7 mouse cellular contexts compared by ENCODE assay signal in genomic region chr16:4541501-4542198, GRCm38 (mm10). TPM values are rescaled to one million over a fixed set of nuclear protein-coding genes. Genes with fewer than 3 reads are reported as not detected.
DNase-seq lines count a peak whose midpoint lies in the region; ATAC-seq and TF ChIP-seq lines count a peak whose summit lies in the region.

Gene Srl (minus strand): TSS chr16:4541816.

- TF ChIP-seq POLR2A in small intestine, adult 2 months (IDR thresholded peaks at IDR 0.05; ENCODE audit: low read depth, low read length) = peak; percentile 32; the same call in 1 of the 2 replicates

- no peaks in the 10 kb centered on the region for H3K27me3 ChIP-seq in embryonic facial prominence, embryonic 10.5 days (replicated peaks; ENCODE audit: low read depth, poor library complexity, severe bottlenecking)
- no peaks in the 10 kb centered on the region for H3K27me3 ChIP-seq in intestine, postnatal 0 days (replicated peaks; ENCODE audit: control insufficient read depth, insufficient read depth, low read length)
- H3K27me3 ChIP-seq in midbrain, embryonic 12.5 days = no peaks in the 10 kb centered on the region
- no peaks in the 10 kb centered on the region for H3K27me3 ChIP-seq in small intestine, adult 2 months (ENCODE audit: control insufficient read depth, insufficient read depth, low read length)

- peak within 1 kb of the TSS; percentile 62 for H3K4me3 ChIP-seq in embryonic facial prominence, embryonic 10.5 days
- peak within 1 kb of the TSS; percentile 32 for H3K4me3 ChIP-seq in intestine, postnatal 0 days (ENCODE audit: low read depth, low read length)
- peak within 1 kb of the TSS; percentile 52 for H3K4me3 ChIP-seq in midbrain, embryonic 12.5 days
- peak within 1 kb of the TSS; percentile 61 for H3K4me3 ChIP-seq in small intestine, adult 2 months (ENCODE audit: low read depth, low read length)

- no peak within 1 kb of the TSS for H3K9ac ChIP-seq in intestine, postnatal 0 days (ENCODE audit: low read depth, low read length)
- peak within 1 kb of the TSS; percentile 29 for H3K9ac ChIP-seq in midbrain, embryonic 12.5 days (replicated peaks)

- H3K9me3 ChIP-seq in embryonic facial prominence, embryonic 10.5 days = 0 out of 2 replicates have a peak, but pooled peaks cover 4% of the 10 kb centered on the region
- H3K9me3 ChIP-seq in intestine, postnatal 0 days (ENCODE audit: control insufficient read depth) = no peaks in the 10 kb centered on the region
- no peaks in the 10 kb centered on the region for H3K9me3 ChIP-seq in midbrain, embryonic 12.5 days

- TF ChIP-seq CTCF in intestine, postnatal 0 days (IDR thresholded peaks at IDR 0.05; ENCODE audit: low read depth) = peak; percentile 95
- TF ChIP-seq CTCF in small intestine, adult 2 months (IDR thresholded peaks at IDR 0.05; ENCODE audit: extremely low read depth, insufficient read length, insufficient replicate concordance, low read depth, low read length) = peak; percentile 86; the same call in 1 of the 2 replicates

- DNase-seq in adrenal gland, postnatal 10 days = peak; percentile 100
- DNase-seq in embryonic facial prominence, embryonic 10.5 days (ENCODE audit: low spot score) = peak; percentile 99
- DNase-seq in gonadal fat pad, adult 2 months (ENCODE audit: low read depth) = peak; percentile 98
- DNase-seq in left cerebral cortex, postnatal 4 days = peak; percentile 100

- ATAC-seq in intestine, postnatal 0 days = peak; percentile 96
- ATAC-seq in midbrain, embryonic 12.5 days (ENCODE audit: low FRiP score, low read depth) = peak; percentile 98

- H3K27ac ChIP-seq in embryonic facial prominence, embryonic 10.5 days (replicated peaks) = peak within 1 kb of the TSS; percentile 80
- H3K27ac ChIP-seq in intestine, postnatal 0 days (ENCODE audit: low read depth, low read length) = no peak within 1 kb of the TSS
- H3K27ac ChIP-seq in midbrain, embryonic 12.5 days (replicated peaks) = peak within 1 kb of the TSS; percentile 49; the same call in 1 of the 2 replicates
- H3K27ac ChIP-seq in small intestine, adult 2 months (ENCODE audit: insufficient read depth, low read depth, low read length) = no peak within 1 kb of the TSS

- H3K4me1 ChIP-seq in embryonic facial prominence, embryonic 10.5 days = peaks cover 10% of the 10 kb centered on the region; the same call in 1 of the 2 replicates
- H3K4me1 ChIP-seq in intestine, postnatal 0 days (replicated peaks; ENCODE audit: control insufficient read depth, insufficient read depth, low read length) = 0 out of 2 replicates have a peak, but pooled peaks cover 3% of the 10 kb centered on the region
- peaks cover 9% of the 10 kb centered on the region for H3K4me1 ChIP-seq in midbrain, embryonic 12.5 days
- peaks cover 3% of the 10 kb centered on the region; the same call in 1 of the 2 replicates for H3K4me1 ChIP-seq in small intestine, adult 2 months (ENCODE audit: control insufficient read depth, insufficient read depth, insufficient read length, low read length)

- intact Hi-C loops in left cerebral cortex, postnatal 4 days (cut with DNase I) = loop anchor here (5.0 kb wide), 3 partner anchors 49 to 239 kb away; no protein-coding TSS in a partner anchor

- H3K4me2 ChIP-seq in intestine, postnatal 0 days (replicated peaks; ENCODE audit: low read depth) = peak within 1 kb of the TSS; percentile 58
- H3K4me2 ChIP-seq in midbrain, embryonic 12.5 days (replicated peaks) = peak within 1 kb of the TSS; percentile 50

- H3K36me3 ChIP-seq in embryonic facial prominence, embryonic 10.5 days (replicated peaks) = peaks cover 24% of the 10 kb centered on the region
- peaks cover 14% of the 10 kb centered on the region for H3K36me3 ChIP-seq in intestine, postnatal 0 days (ENCODE audit: control insufficient read depth, insufficient read depth)
- peaks cover 20% of the 10 kb centered on the region for H3K36me3 ChIP-seq in midbrain, embryonic 12.5 days
- peaks cover 3% of the 10 kb centered on the region for H3K36me3 ChIP-seq in small intestine, adult 2 months (ENCODE audit: control insufficient read depth, insufficient read depth, low read length)

- under 1% methylated on average over 43 of the region's 43 CpGs for WGBS in embryonic facial prominence, embryonic 10.5 days
- WGBS in intestine, postnatal 0 days = under 1% methylated on average over 43 of the region's 43 CpGs
- 1% methylated on average over 43 of the region's 43 CpGs for WGBS in midbrain, embryonic 12.5 days
- under 1% methylated on average over 43 of the region's 43 CpGs for WGBS in small intestine, adult 2 months

RNA-seq across cellular contexts. Expression of gene Srl, which starts in this region (rescaled TPM):
- 100 to 1,000 TPM in 1 of 2 experiments, 10 to 100 TPM in 1; 35.9 to 108 TPM for total RNA-seq in adrenal gland, postnatal 10 days (2021)
- polyA plus RNA-seq in embryonic facial prominence, embryonic 10.5 days (2016; fragmentation: Nextera tagmentation; extraction: Ambion mirVana) = 25.5 and 26.6 TPM in 2 replicates
- 4.6 and 5.8 TPM in 2 replicates for polyA plus RNA-seq in gonadal fat pad, adult 2 months (2012; rRNA removed)
- 2.2 and 2.4 TPM in 2 replicates for polyA plus RNA-seq in intestine, postnatal 0 days (2015; fragmentation: Nextera tagmentation; extraction: Ambion mirVana)
- 10 to 100 TPM; 34.2 to 41.4 TPM for total RNA-seq in left cerebral cortex, postnatal 4 days (2021)
- polyA plus RNA-seq in midbrain, embryonic 12.5 days (2016; fragmentation: Nextera tagmentation; extraction: Ambion mirVana) = 21.5 and 22.1 TPM in 2 replicates
- 0.18 and 0.25 TPM in 2 replicates for polyA plus RNA-seq in small intestine, adult 2 months (2012; rRNA removed)

Comparison
In these comparisons a context has a peak if more than half of its experiments do, and no peak if none do; other contexts are left out.
1. H3K27ac ChIP-seq: peak in embryonic facial prominence, embryonic 10.5 days (single experiment) and midbrain, embryonic 12.5 days (single experiment); none in intestine, postnatal 0 days (single experiment) and small intestine, adult 2 months (single experiment).
2. Peak in every context shown above with its lines, with median percentiles within 50 percentile points of each other: DNase-seq and H3K4me3 ChIP-seq.